Mouse (Mus musculus) forebrain, embryonic 16.5 days (tissue): ENCODE data around the gene Pbp2. TPM values are rescaled to one million over a fixed set of nuclear protein-coding genes. Genes with fewer than 3 reads are reported as not detected.

Experiments used
- ATAC-seq: fragments of 200-750 bp; cut with Nextera tagmentation; 2 replicates; pipeline ENCODE4 v1.8.0; 2017; ENCODE audit warnings: mild to moderate bottlenecking, moderate library complexity
- H3K27ac ChIP-seq: fragments of 300-500 bp; sonication (generic); 2 replicates; pipeline ENCODE4 v1.5.1; 2014; ENCODE audit warnings: low read length, control low read depth
- H3K27me3 ChIP-seq: fragments of 300-500 bp; sonication (generic); replicated peaks from 2 replicates; pipeline ENCODE4 v1.6.1; 2014; ENCODE audit warnings: low read length; ENCODE audit not compliant: control insufficient read depth, insufficient read depth
- H3K36me3 ChIP-seq: fragments of 300-500 bp; sonication (generic); 2 replicates; pipeline ENCODE4 v1.6.1; 2014; ENCODE audit not compliant: control insufficient read depth, insufficient read depth
- H3K4me1 ChIP-seq: fragments of 300-500 bp; sonication (generic); replicated peaks from 2 replicates; pipeline ENCODE4 v1.6.1; 2014; ENCODE audit warnings: low read length; ENCODE audit not compliant: control insufficient read depth, insufficient read depth
- H3K4me2 ChIP-seq: fragments of 300-500 bp; sonication (generic); 2 replicates; pipeline ENCODE4 v1.6.1; 2014; ENCODE audit warnings: mild to moderate bottlenecking, low read length, control low read depth
- H3K4me3 ChIP-seq: fragments of 300-500 bp; sonication (generic); replicated peaks from 2 replicates; pipeline ENCODE4 v1.5.1; 2014; ENCODE audit warnings: mild to moderate bottlenecking, low read length, control low read depth
- H3K9ac ChIP-seq: fragments of 300-500 bp; sonication (generic); replicated peaks from 2 replicates; pipeline ENCODE4 v1.6.1; 2014; ENCODE audit warnings: low read depth, low read length, control low read depth
- H3K9me3 ChIP-seq: fragments of 300-500 bp; sonication (generic); 2 replicates; pipeline ENCODE4 v1.6.1; 2016; ENCODE audit warnings: low read length; ENCODE audit not compliant: control insufficient read depth
- WGBS: fragments of 180-500 bp; shearing (Covaris S2); extraction: QIAGEN DNeasy Blood & Tissue Kit; methylation state at CpG from one replicate; pipeline ENCODE4 v1.1.7; 2014; 5-methylcytosine and 5-hydroxymethylcytosine counted together
- polyA plus RNA-seq: library from polyadenylated mRNA; unstranded; fragments of >200 nt; fragmentation: Nextera tagmentation; extraction: Ambion mirVana; gene quantifications from 2 replicates; pipeline ENCODE4 v1.2.1, GENCODE M21; 2015

Gene Pbp2
- polyA plus RNA-seq, 1 experiment from 2014 or later: not detected

DNA sequence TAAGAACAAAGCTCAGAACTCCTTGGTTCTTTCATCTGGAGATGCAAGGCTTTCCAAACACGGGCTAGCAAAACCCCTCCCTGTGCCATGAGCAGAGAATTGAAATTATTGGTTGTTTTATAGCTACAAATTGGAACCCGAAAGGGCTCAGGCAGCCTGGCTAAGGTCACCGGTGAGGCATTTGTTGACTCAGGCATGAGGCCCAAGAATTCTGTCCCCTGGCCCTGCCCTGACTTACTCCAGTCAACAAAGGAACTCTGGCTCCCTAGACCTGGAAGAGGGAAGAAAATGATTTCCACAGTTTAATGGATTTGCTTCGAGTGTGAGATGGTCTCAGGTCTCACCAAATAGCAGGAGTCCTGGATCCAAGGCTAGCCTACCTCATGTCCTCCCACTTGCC lies 17.8 kb downstream of the Pbp2 start:
- Histone ChIP-seq H3K36me3 (no peaks in the 10 kb centered on the region), H3K4me3 (no peak overlapping the region), H3K27ac (no peak overlapping the region), H3K4me2 (no peak overlapping the region), H3K9me3 (no peaks in the 10 kb centered on the region), H3K9ac (no peak overlapping the region), H3K4me1 (peaks cover 3% of the 10 kb centered on the region; the same call in 1 of the 2 replicates), H3K27me3 (no peaks in the 10 kb centered on the region)
- ATAC-seq: no peak
- WGBS: 78% methylated on average over 4 of the region's 4 CpGs

- no peaks in the 10 kb centered on the region for H3K9me3 ChIP-seq
- no peaks in the 10 kb centered on the region for H3K36me3 ChIP-seq
- H3K27ac ChIP-seq: no peak overlapping the region
- no peaks in the 10 kb centered on the region for H3K4me1 ChIP-seq
- ATAC-seq: no peak
- H3K27me3 ChIP-seq: no peaks in the 10 kb centered on the region
- 52% methylated on average over 10 of the region's 10 CpGs for WGBS
- H3K9ac ChIP-seq: no peak overlapping the region
- no peak overlapping the region for H3K4me2 ChIP-seq
- H3K4me3 ChIP-seq: no peak overlapping the region
Measured at GRCm38 (mm10) chr6:135279856-135280255, 30.3 kb downstream of the Pbp2 start.

DNA sequence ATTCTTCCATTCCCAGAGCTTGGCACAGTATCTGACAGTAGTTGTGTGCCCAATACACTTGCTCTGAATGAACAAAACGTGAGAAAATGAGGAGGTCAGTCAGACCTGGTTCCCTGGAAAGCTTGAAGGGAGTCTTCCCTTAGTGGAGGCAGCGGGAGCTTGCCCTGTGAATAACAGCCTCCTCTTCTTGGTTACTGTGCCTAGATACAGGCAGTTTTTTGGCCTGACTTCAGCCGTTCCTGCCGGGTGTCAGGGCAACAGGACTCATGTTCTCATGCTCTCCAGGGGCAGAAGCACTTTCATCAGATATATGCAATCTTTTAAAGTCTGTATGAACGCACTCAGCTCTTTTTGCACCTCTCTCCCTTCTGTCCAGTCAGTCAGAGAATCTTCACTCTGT lies 30.9 kb downstream of the Pbp2 start:
- Histone ChIP-seq H3K9me3 (no peaks in the 10 kb centered on the region), H3K36me3 (no peaks in the 10 kb centered on the region), H3K27ac (no peak overlapping the region), H3K4me1 (no peaks in the 10 kb centered on the region), H3K9ac (no peak overlapping the region), H3K4me3 (no peak overlapping the region), H3K4me2 (no peak overlapping the region), H3K27me3 (no peaks in the 10 kb centered on the region)
- 67% methylated on average over 5 of the region's 5 CpGs for WGBS
- no peak for ATAC-seq

DNA sequence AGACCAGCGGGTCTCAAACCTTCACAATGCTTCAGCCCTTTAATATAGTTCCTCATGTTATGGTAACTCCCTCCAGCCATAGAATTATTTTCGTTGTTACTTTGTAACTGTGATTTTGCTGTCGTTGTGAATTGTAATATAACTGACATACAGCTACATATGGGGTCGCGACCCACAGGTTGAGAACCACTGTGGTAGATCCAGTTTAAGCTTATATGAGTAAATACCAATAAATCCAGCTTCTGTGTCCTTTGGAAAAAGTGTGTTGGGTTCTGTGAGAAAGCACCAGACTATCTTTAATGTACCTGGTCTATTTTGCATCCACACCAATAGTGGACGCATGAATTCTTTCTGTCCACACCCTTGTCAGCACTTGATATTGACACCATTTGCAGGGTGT lies 31.9 kb downstream of the Pbp2 start:
- H3K4me3 ChIP-seq: no peak overlapping the region
- no peaks in the 10 kb centered on the region for H3K36me3 ChIP-seq
- no peak for ATAC-seq
- no peak overlapping the region for H3K4me2 ChIP-seq
- H3K27ac ChIP-seq: no peak overlapping the region
- no peaks in the 10 kb centered on the region for H3K9me3 ChIP-seq
- H3K9ac ChIP-seq: no peak overlapping the region
- H3K27me3 ChIP-seq: no peaks in the 10 kb centered on the region
- H3K4me1 ChIP-seq: no peaks in the 10 kb centered on the region
- WGBS: 89% methylated on average over 6 of the region's 6 CpGs

GRCm38 (mm10) chr6:135276474-135277295 lies 33.5 kb downstream of the Pbp2 start:
- H3K4me2 ChIP-seq: no peak overlapping the region
- no peaks in the 10 kb centered on the region for H3K27me3 ChIP-seq
- no peaks in the 10 kb centered on the region for H3K36me3 ChIP-seq
- H3K9me3 ChIP-seq: no peaks in the 10 kb centered on the region
- no peak for ATAC-seq
- H3K4me3 ChIP-seq: no peak overlapping the region
- no peaks in the 10 kb centered on the region for H3K4me1 ChIP-seq
- WGBS: 85% methylated on average over 6 of the region's 6 CpGs
- no peak overlapping the region for H3K9ac ChIP-seq
- no peak overlapping the region for H3K27ac ChIP-seq

DNA sequence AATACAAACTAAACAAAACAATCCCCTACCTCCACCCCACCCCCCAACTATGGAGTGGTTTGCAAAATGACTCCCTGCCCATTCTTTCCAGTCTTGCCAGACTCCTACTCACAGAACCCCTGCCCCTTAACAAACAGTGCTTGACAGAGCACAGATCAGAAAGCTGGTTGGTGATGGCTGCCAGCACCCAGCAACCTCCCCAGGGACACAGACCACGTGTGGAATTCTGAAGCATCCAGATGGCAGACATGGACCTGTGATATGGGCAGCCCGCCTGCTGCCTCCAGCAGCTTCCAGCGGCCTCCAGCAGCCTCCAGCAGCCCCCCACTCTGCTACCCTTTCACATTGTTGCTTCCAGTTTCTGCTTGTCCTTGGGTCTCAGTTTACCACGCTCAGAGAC lies 35.0 kb downstream of the Pbp2 start:
- no peaks in the 10 kb centered on the region for H3K4me1 ChIP-seq
- no peak overlapping the region for H3K27ac ChIP-seq
- H3K4me2 ChIP-seq: no peak overlapping the region
- H3K4me3 ChIP-seq: no peak overlapping the region
- H3K9ac ChIP-seq: no peak overlapping the region
- no peaks in the 10 kb centered on the region for H3K27me3 ChIP-seq
- H3K36me3 ChIP-seq: no peaks in the 10 kb centered on the region
- H3K9me3 ChIP-seq: no peaks in the 10 kb centered on the region
- 72% methylated on average over 4 of the region's 4 CpGs for WGBS
- ATAC-seq: no peak

GRCm38 (mm10) chr6:135273066-135273465 lies 37.1 kb downstream of the Pbp2 start:
- 94% methylated on average over 6 of the region's 6 CpGs for WGBS
- H3K27ac ChIP-seq: no peak overlapping the region
- no peak overlapping the region for H3K4me3 ChIP-seq
- H3K36me3 ChIP-seq: no peaks in the 10 kb centered on the region
- no peaks in the 10 kb centered on the region for H3K27me3 ChIP-seq
- no peak overlapping the region for H3K9ac ChIP-seq
- no peak overlapping the region for H3K4me2 ChIP-seq
- no peaks in the 10 kb centered on the region for H3K4me1 ChIP-seq
- H3K9me3 ChIP-seq: no peaks in the 10 kb centered on the region
- ATAC-seq: no peak

- no peak overlapping the region for H3K9ac ChIP-seq
- H3K4me2 ChIP-seq: no peak overlapping the region
- no peak overlapping the region for H3K4me3 ChIP-seq
- no peaks in the 10 kb centered on the region for H3K36me3 ChIP-seq
- 78% methylated on average over 2 of the region's 2 CpGs for WGBS
- H3K4me1 ChIP-seq: no peaks in the 10 kb centered on the region
- no peak for ATAC-seq
- H3K9me3 ChIP-seq: no peaks in the 10 kb centered on the region
- no peak overlapping the region for H3K27ac ChIP-seq
- no peaks in the 10 kb centered on the region for H3K27me3 ChIP-seq
Measured at GRCm38 (mm10) chr6:135271761-135272160, 38.4 kb downstream of the Pbp2 start.

- Histone ChIP-seq H3K9ac (no peak overlapping the region), H3K27me3 (no peaks in the 10 kb centered on the region), H3K27ac (no peak overlapping the region), H3K4me3 (no peak overlapping the region), H3K36me3 (no peaks in the 10 kb centered on the region), H3K4me2 (no peak overlapping the region), H3K4me1 (no peaks in the 10 kb centered on the region), H3K9me3 (no peaks in the 10 kb centered on the region)
- ATAC-seq: no peak
- WGBS: 22% methylated on average over 6 of the region's 6 CpGs
Measured at GRCm38 (mm10) chr6:135269626-135270025, 40.6 kb downstream of the Pbp2 start.

DNA sequence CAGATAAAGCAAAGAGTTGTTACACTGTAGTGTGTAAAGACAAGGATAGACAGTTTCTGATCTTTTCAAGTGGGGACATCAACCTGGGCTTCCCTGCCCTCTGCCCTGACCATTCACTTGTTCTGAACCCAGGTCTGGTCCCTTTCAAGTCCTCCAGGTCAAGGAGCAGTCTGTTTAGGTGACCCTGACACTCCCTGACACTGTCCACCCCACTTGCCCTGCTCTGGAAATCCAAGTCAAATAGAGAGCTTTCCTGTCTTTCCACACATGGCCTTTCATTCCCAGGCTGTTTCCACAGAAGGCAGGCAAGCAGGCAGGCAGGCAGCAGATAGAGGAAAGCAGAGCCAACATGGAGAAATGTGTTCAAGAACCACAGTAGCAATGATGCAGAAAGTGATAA lies 41.8 kb downstream of the Pbp2 start:
- Histone ChIP-seq H3K4me3 (no peak overlapping the region), H3K27ac (no peak overlapping the region), H3K9me3 (no peaks in the 10 kb centered on the region), H3K4me2 (no peak overlapping the region), H3K36me3 (no peaks in the 10 kb centered on the region), H3K27me3 (no peaks in the 10 kb centered on the region), H3K4me1 (no peaks in the 10 kb centered on the region), H3K9ac (no peak overlapping the region)
- no peak for ATAC-seq
